Mouse (Mus musculus) CD4-positive helper T cell, adult 2 months (primary cell): Measurements from ENCODE around the gene Uck1.
"Not testable (repeated sequence)": the region's sequence is repeated elsewhere in the genome, so short reads cannot be mapped to it uniquely, and the experiment has no call there.

Source experiments
- DNase-seq: peaks from one replicate; pipeline ENCODE4 v3.0.0-alpha.2; 2012; ENCODE audit warnings: low read depth, missing footprints, low spot score

Uck1 gene

DNA sequence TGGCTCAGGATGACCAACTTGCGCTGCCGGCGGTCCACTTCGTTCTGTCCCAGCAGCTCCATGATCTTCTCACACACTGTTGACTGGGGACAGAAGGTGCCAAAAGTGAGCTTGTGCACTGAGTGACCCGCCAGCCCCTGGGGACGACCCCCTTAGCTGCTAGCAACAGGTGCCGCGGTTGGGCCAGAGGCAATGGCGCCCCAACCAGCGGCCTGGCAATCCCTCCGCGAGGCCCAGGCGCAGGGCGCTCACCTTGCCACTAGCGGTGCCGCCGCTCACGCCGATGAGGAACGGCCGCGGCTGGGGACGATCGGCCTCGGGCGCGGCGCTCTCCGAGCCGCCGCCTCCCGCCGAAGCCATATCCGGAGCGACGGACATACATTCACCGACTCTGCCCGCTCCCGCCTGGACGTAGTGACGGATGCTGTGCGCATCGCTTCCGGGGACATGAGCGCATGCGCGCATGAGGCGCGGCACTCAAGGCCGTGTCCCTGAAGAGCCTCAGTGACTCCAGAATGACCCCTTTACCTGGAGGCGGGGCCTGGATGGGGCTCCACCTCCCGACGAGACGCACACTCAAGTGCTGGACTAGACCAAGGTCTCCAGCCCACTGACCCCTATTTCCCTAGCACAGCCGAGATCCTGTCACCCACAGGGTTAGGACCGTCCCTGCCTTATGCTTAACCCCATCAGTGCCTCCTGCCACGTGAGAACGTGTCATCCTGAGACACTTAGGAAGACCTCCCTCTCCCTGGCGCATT is at the start of gene Uck1:
Gene Uck1, minus strand, starts transcription at position 503 of the 761 bp plus-strand sequence.
- peak; percentile 94 for DNase-seq

DNA sequence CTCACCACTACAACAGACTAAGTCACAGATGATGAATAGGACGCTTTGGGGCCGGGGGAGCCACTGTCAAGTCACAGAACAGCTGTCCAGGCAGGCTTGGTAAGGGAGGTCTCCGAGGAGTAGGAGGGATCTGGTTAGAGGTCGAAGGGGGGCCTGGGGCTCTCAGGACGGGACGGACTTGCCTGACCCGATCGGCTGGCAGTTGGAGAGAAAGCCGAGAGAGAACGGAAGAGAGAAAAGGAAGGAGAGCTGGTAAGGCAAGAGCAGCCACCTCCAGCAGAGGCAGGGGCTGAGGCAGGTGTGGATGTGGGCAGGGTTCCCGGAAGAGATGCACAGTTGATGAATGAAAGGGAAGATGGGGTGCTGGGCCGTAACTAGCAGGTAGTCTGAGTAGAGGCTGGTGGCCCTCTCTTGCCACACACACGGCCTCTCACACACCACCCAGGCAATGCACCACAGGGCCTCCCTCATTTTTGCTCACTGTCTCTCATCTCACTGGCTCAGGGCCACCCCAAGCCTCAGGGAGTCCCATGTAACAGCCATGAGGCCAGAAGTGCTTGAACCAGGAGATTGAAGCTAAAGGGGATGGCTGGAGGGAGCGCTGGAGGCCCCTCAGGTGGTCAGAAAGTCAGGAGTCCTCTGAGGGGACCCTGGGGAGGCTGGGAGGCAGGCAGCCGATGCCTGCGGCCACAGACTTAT is 49.1 kb upstream of the Uck1 start:
- no peak for DNase-seq

DNA sequence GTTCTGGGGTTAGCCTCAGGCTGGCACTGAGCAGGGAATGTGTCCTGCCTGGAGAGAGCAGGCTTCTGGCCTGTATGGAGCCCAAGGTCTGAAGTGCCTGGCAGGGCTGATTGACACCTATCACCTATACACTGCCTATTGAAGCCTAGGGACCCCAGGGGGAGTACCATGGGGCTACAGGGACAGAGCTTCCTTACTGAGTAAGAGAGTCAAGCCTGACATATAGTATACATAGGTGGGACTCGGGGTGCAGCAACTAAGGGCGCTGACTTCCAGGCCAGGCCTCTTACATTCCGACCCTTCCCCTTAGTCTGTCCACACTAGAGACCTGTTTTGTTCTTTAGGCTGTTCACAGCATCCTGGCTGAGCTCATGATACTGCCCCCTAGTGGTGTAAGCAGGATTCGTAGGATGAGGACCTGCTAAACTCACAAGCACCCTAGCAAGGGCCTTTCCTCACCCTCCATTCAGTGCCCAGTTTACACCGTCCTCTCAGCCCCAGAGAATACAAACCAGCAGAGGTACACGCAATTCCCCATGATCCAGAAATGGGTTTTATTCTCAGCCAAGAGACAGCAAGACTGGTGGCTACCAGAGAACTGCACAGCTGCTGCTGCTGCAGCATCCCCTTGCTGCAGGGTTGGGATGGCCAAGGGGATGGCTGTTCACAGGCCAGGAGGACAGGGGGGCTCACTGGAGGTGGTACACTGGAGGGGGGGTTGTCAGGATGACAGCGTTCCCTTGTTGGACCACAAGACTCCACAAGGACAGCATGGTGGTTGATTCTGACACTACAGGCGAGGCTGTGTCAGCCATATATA is 48.2 kb upstream of the Uck1 start:
- DNase-seq, result peak; percentile 65

DNA sequence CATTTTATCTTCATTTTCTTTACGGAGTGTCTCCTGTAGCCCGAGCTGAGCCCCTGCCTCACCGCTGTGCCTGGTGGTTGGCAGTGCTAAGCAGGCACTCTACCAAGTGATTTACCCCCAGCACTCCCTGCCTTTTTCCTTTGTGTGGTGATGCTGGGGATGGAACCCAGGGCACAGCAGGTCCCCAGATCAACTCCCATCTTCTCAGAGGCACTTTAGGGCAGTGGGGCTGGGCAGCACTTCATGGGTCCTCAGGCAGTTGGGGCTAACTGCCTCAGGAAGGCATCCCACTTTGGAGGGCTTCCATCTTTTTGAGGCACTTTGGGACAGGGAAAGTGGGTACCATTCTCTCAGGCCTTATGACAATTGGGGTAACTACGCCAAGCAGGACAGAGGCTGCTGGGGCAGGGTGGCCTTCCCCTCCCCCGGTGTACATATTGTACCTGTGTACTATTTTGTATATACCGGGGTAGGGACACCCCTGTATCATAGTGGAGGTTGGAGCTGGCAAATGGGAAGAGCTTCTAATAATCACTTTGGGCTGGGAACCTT is 47.4 kb upstream of the Uck1 start:
- DNase-seq, result no peak

DNA sequence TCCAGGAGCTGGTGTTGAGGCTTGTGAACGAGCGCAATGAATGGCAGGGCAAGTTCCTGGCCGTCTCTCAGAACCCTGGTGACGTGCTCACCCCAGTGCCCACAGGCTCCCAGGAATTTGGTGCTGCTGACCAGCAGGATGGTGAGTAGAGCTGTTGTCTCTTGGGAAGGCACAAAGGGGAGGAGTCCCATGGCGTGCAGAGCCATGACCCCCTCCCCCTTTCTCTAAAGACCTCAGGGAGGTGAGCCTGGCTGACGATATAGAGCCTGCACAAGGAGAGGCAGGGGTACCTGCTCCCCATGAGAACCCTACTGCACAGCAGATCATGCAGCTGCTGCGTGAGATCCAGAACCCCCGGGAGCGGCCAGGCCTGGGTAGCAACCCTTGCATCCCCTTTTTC is 46.2 kb upstream of the Uck1 start:
- DNase-seq, result no peak

DNA sequence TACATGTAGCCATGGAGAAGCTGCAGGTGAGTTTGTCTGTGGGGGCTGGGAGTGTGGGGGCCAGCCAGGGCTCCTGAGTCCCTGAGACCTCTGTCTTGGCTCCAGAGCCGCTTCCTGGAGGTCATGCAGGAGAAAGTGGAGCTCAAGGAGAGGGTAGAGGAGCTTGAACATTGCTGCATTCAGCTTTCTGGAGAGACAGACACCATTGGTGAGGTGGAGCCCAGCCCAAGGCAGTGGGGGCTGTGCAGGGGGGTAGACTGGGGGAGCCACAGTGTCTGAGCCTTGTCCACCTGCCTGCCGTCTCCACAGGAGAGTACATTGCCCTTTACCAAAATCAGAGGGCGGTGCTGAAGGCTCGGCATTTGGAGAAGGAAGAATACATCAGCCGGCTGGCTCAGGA is 45.7 kb upstream of the Uck1 start:
- no peak for DNase-seq

DNA sequence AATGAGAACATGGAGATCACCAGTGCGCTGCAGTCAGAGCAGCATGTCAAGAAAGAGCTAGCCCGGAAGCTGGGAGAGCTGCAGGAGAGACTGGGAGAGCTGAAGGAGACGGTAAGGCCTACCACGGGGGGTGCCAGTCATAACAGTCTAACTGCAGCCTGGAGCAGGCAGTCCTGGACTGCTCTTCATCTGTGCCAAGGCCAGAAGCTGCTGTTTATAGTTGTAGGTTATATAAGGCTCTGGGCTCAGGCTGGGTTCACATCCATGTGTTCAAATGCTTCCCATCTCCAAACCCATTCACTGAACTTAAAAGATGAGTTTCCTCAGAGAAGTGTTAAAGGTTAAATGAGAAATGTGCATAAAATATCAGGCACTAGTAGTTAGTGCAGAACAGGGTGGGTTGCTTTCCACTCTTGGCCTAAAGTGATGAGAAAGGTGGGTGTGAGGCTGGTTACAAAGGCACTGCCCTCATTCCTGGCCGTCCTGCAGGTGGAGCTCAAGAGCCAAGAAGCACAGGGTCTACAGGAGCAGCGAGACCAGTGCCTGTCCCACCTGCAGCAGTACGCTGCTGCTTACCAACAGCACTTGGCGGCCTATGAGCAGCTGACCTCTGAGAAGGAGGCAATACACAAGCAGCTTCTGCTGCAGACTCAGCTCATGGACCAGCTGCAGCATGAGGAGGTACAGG is 44.3 kb upstream of the Uck1 start:
- peak; percentile 43 for DNase-seq

DNA sequence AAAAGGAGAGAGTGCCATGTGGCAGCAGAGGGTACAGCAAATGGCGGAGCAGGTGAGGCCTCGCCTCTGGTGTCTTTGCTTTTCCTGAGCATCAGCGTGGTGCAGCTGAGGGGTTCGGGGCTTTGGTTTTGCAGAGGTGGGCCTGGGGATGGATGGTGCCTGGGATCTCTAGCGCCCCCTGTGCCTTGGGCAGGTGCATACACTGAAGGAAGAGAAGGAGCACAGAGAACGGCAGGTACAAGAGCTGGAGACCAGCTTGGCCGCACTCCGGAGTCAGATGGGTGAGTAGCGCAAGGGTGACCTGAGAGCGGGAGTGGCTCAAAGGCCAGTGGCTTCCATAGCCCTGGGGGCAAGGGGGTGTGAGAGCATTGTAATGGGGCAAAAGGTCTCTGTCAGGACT is 43.0 kb upstream of the Uck1 start:
- DNase-seq, result no peak

DNA sequence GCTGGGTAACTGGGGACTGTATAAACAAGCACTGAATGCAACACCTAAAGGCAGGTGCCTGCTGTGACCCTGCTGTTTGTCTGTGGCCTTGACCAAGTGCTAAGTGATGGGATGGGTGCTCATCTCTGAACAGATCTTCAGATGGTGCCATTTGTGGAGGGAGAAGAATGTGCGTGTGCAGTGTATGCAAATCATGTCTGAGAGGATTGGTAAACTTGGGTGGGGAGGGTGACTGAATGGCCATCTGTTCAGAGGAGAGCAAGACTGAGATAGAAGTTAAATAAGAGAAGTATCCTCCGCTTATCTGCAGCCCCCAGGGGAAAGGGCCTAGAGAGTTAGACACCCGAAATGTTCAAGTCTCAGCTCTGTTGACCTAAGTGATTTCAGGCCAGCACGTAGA is 39.5 kb upstream of the Uck1 start:
- DNase-seq, result no peak

DNA sequence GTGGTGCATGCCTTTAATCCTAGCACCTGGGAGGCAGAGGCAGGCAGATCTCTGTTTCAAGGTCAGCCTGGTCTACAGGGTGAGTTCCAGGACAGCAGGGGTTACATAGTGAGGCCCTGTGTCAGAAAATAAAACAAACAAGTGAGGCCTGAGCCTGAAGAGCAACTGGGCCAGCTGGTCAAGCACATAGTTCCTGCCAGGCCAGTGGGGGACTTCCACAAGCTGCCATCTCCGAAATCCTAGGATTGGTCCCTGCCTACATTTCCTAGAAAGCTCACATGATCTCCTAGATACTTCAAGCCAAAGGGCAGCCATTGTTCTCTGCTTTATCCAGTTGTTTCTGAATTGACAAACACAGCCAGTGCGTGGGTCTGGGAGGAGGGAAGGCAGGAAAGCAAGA is 35.9 kb upstream of the Uck1 start:
- not testable (repeated sequence) for DNase-seq

DNA sequence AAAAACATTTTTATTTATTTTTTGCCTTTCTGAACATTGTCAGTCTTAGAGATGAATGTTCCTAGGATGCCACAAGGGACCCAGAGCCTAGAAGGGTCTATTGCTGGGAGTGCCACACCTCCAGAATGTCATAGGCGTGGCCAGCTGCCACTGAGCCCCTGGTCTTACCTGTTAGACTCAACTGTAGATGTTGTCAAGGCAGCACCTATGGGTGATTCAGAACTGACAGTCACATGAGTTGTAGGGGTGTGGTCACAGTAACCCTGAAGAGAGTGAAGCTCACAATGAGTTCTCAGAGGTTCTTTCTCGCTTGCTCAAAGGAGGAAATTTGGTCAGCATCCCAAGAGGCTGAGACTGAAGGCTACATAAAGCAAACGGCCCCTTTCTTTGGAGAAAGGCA is 35.3 kb upstream of the Uck1 start:
- no peak for DNase-seq

DNA sequence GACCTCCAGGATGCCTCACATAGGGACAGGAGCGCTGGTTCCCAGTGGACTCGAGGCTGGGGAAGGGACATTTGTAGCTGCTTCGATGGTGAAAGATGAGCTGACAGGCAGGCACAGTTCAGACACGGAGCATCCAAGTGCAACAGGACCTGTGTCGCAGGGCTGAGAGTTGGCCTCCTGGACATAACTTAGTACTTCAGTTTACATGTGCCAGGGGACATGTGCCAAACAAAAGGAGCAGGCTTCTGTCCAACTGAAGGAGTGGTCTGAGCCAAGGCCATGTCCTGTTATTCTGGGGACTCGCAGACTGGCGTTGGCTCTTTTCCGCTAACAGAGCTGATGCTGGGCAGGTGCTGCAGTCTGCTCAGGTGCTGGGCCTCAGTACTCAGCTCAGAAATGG is 34.4 kb upstream of the Uck1 start:
- DNase-seq, result no peak

DNA sequence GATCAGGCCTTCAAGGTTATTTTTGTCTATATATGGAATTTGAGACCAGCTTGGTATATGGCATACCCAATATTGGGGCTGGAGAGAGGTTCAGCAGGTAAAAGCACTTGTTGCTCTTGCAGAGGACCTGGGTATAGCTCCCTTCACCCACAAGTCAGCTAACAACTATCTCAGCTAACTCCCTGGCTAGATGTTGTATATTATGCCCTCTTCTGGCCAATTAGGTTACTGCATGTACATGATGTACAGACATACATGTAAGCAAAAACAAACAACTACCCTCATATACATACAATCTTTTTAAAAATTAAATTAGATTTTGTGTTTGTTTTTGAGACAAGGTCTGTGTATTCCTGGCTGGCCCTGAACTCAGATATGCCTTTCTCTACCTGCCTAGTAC is 29.6 kb upstream of the Uck1 start:
- peak; percentile 79 for DNase-seq

DNA sequence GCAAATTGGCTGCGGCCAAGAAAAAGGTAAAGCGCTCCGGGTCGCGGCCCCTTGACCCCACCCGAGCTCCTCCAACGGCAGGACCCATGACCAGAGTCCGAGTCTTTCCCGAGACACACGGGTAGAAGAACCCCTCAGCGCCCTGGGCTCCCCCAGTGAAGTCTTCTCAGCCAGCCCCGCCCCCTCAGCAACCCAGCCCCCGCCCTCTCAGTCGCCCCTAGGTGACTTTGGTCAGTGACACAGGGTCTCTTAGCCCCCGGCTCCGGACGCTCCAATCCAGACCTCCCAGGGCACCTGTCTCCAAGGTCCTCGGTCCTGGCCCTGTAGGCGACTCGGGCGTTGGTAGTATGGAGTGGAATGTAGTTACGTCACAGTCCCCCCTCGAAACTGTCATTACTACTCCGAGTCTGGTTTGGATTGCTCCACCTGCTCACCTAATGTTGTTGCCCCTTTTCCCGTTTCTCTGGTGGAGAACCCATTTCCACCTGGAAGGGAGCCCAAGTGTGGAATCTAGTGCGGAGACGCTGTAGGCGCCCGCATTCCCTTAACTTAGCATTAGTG is 28.5 kb upstream of the Uck1 start:
- DNase-seq, result no peak

DNA sequence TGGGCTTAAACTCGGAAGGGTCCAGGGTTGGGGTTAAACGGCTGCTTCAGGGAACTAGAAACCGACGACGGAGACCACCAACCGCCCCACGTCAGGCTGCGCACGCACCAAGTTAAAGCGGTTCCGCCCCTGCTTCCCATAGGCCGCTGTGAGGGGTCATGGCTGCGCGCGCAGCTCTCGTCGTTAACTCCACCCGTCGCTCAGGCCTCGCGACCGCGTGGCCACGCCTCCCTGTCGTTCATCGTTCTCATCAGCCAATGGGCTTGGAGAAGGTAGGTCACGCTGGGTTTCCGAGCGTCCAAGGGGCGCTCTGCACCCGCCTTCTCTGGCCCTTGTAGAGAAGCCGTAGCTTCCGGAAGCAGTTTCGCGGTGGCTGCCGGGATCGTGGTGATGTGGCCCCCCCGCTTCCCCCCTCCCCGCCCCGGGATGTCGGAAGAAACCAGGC is 28.0 kb upstream of the Uck1 start, which contains the start of gene Swi5:
Gene Swi5, minus strand, starts transcription at position 153 of the 445 bp plus-strand sequence.
- DNase-seq, result peak; percentile 100

DNA sequence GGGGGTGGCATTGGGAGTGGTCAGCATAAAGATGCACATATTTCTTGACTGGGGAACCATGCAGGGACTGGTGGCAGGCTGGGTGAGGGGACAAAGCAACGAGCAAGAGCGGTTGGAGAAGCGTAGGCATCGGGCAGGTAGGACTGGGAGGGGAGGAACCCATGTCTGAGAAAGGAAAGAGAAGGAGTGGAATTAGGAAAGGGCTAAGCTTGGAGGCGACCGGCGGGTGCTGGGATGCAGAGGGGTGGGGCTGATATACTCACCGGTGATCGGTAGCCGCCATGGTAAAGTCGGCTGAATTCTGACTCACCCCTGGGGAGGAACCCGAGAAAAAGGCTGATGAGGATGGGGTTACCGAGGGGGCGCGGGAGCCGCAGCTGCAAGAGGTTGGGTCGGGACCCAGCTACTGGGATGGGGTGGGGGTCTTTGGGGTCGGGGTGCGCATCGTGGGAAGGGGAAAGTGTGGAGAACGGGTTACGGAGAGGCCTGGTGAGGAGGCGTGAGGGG is 27.4 kb upstream of the Uck1 start, which contains the start of gene Golga2:
Gene Golga2, plus strand, starts transcription at position 51 of the 507 bp plus-strand sequence.
- DNase-seq, result no peak

DNA sequence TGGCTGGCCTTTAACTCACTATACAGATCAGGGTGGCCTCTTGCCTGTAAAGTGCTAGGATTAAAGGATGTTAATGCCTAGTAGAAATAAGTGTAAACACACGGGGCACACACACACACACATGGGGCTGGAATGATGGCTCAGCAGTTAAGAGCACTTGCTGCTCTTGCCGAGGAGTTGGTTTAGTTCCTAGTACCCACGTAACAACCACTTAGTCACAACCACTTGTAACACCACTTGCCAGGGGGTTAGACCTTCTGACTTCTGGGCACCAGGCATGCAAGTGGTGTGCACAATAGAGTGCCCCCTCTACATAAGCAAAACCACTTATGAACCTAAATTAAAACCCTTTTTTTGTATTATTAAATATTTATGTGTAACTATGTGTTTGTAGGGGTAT is 24.0 kb upstream of the Uck1 start:
- no peak for DNase-seq

DNA sequence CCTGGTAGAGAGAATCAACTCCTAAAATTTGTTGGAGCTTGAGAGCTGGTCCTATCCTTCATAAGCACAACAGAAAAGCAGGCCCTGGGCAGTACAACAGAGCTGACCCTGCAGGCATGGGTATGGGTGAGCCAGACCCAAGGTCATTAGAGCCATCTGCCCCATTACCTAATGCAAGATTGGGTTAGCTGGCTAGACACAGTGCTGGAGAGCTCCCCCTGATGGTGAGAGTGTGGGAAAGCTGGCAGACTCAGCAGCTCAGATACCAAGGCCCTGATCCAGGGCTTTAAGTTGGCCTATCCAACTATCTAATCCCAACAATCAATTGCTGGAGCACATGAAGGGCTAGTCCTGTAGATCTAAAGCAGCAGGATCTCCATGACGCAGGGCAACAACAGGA is 22.8 kb upstream of the Uck1 start:
- peak; percentile 63 for DNase-seq

DNA sequence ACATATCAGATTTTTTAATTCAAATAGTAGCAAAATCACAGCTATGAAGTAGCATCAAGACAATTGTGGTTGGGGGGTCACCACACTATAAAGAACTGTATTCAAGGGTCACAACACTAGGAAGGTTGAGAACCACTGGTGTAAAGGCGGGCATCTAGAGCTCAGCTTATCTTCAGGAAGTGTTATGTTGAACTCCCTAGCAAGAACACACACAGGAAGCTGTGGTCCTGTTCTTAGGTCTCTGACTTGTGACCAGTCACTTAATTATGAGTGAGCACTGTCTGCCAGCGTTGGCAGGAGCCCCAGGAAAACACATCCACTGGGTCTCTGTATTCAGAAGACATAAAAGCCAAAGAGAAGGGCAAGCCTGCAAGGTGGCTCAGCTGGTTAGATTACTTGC is 22.3 kb upstream of the Uck1 start:
- DNase-seq, result no peak

DNA sequence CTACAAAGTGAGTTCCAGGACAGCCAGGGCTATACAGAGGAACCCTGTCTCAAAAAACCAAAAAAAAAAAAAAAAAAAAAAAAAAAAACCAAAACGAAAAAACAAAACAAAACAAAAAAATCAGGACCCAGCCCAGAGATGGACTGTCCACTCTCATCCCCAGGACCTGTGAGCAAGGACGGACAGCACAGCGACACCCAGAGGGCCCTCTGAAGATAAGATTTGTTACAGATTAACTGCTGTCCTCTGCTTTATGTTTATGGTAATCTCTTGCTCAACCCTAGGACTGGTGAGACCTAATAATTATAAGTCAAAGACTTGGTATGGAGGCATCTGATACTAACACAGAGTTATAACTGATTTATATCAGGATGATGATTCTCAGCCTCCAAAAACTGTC is 15.9 kb upstream of the Uck1 start:
- no peak for DNase-seq

DNA sequence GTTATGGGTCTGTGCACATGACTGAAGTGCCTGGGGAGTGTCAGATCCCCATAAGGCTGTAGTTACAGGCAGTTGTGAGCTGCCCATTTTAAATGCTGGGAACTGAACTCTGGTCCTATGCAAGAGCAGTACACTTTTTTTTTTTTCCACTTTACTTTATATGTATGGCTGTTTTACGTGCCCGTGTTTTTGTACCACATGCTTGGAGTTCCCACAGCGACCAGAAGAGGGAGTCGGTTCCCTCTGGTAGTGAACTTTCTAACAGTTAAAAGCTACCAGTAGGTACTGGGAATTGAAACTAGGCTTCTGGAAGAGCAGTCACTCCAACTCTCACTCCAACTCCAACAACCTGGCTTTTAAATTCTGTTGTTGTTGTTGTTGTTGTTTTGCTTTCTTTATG is 676 bp upstream of the Uck1 start:
- DNase-seq, result peak; percentile 85
